Mouse (Mus musculus): ENCODE data around the gene Nhsl1. TPM values are rescaled to one million over a fixed set of nuclear protein-coding genes. Genes with fewer than 3 reads are reported as not detected.

The Nhsl1 gene
- polyA plus RNA-seq (2015; fragmentation: Nextera tagmentation; extraction: Ambion mirVana): 6.0 and 7.2 TPM in 2 replicates

DNA sequence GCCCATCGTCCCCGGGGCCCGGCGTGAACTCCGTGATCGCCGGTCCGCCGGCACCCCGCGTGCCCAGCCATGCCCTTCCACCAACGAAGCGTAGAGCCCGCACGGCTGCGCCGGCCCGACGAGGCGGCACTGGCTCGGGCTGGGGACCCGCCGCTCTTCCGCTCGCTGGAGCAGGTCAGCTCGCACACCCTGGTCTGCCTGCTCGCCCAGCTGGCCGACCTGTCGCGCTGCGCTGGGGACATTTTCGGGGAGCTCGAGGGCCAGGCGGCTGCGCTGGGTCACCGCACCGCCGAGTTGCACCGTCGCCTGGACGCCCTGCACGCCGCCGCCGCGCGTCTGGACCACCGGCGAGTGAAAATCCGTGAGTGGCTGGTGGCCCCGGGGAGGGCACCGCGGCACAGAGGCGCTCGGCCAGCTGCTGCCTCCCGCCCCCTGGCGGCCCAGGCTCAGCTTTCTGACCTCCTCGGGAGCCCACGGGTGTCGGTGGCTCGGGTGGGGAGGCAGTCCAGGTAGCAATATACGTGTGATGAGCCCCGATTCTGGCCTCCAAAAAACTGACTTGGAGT is at the start of gene Nhsl1:
Nhsl1 (plus strand) TSS at position 70 of the 566 bp plus-strand sequence.

DNA sequence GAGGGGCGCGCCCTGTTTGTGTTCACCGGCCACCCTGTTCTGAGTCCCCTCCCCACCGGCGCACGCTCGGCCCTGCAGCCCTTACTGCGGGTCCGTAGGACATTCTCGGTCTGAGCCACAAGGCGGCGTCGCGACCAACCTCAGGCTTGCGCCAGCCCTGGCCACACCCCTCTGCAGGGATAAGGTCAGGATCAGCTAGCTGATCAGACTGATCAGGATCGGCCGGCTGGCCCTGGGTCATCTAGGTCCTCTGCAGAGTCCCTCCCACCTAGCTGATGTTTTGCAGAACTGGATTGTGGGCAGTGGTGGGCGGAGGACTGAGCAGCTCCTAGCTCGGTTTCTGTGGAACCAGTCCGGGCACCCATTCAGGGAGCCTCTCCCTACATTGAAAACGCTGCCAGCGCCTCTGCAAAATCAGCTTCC is 227.0 kb downstream of the Nhsl1 start, which contains the start of gene Hebp2:
Hebp2 (minus strand) TSS at position 264 of the 423 bp plus-strand sequence.

Other genes with a start within 250 kb of the Nhsl1 start
- 0.10 and 0.25 TPM in 2 replicates for gene Ect2l, start 108.1 kb upstream of the Nhsl1 start, polyA plus RNA-seq (2015; fragmentation: Nextera tagmentation; extraction: Ambion mirVana)
- gene Ccdc28a, start 84.0 kb upstream of the Nhsl1 start, polyA plus RNA-seq (2015; fragmentation: Nextera tagmentation; extraction: Ambion mirVana): 6.0 and 7.3 TPM in 2 replicates
- 23.1 and 23.3 TPM in 2 replicates for gene Hebp2, start 227.1 kb downstream of the Nhsl1 start, polyA plus RNA-seq (2015; fragmentation: Nextera tagmentation; extraction: Ambion mirVana)

All from urinary bladder, postnatal 0 days (tissue).